Mouse (Mus musculus) brown adipose tissue, adult 24 weeks (tissue): ENCODE results near the gene Atp13a2. TPM values are rescaled to one million over a fixed set of nuclear protein-coding genes. Genes with fewer than 3 reads are reported as not detected.

ENCODE experiments used
- H3K27ac ChIP-seq: fragments of 200-500 bp; replicated peaks from 2 replicates; pipeline ENCODE4 v1.5.1; 2012; ENCODE audit warnings: low read depth, mild to moderate bottlenecking, low read length
- H3K4me1 ChIP-seq: fragments of 200-500 bp; 2 replicates; pipeline ENCODE4 v1.6.1; 2012; ENCODE audit warnings: low read length, mixed read lengths; ENCODE audit not compliant: control insufficient read depth, insufficient read depth, insufficient read length
- H3K4me3 ChIP-seq: fragments of 200-500 bp; 2 replicates; pipeline ENCODE4 v1.5.1; 2012; ENCODE audit warnings: low read depth, mild to moderate bottlenecking, low read length, moderate library complexity; ENCODE audit not compliant: insufficient read depth
- polyA plus RNA-seq: library from polyadenylated mRNA; stranded (reverse); fragments of >200 nt; gene quantifications from 2 replicates; pipeline ENCODE4 v1.2.4, GENCODE M21; 2012; ENCODE audit not compliant: missing spikeins, insufficient read depth, insufficient read length

The Atp13a2 gene
- polyA plus RNA-seq, 1 experiment = 6.7 TPM

DNA sequence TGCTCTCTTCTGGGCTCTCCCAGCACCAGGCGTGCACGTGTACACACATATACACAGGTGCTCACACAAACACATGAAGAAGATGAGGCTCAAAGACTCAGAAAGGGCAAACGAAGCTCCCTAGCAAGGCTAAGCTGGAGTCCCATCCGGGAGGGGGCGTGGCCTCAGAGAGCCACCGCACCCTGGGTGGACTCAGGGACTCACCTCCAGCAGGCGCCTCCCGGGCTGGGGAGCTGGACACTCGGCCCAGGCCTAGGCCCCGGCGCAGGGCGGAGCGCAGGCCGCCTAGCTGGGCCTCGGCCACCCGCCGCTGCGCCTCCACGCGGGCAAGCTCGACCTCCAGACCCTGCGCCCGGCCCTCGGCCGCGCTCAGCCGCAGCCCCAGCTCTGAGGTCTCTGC lies 38.3 kb downstream of the Atp13a2 start:
- no peak overlapping the region for H3K27ac ChIP-seq
- no peak overlapping the region for H3K4me3 ChIP-seq
- H3K4me1 ChIP-seq = no peaks in the 10 kb centered on the region

DNA sequence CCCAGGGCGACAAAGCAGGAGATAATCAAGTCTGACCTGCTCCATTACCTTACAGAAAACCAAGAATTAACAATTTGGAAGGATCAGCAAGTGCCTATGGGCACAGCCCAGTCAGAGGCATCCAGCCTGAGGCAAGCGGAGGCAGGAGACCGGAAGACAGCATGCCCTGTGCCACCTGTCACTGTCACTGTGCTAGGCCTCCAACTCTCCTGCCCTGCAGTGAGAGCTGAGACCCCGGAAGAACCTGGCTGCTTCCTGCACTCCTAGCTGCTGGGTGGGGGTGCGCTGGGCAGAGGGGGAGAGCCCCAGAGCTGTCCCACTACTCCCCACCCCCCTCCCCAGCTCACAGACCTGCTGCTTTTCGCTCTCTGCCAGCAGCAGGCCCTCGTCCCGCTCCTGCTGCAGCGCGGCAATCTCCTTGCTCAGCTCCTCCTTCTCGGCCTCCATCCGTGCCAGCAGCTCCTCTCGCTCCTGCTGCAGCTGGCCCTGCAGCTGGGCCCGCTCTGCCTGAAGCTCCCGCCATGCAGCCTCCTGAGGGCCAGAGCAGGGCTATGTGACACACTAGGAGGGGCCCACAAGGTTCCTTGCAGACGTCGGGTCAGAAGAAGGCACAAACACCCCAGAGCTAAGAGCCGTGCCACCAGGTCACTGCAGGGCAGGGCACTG lies 44.0 kb downstream of the Atp13a2 start:
- no peak overlapping the region for H3K4me3 ChIP-seq
- peaks cover 2% of the 10 kb centered on the region; the same call in 1 of the 2 replicates for H3K4me1 ChIP-seq
- no peak overlapping the region for H3K27ac ChIP-seq

DNA sequence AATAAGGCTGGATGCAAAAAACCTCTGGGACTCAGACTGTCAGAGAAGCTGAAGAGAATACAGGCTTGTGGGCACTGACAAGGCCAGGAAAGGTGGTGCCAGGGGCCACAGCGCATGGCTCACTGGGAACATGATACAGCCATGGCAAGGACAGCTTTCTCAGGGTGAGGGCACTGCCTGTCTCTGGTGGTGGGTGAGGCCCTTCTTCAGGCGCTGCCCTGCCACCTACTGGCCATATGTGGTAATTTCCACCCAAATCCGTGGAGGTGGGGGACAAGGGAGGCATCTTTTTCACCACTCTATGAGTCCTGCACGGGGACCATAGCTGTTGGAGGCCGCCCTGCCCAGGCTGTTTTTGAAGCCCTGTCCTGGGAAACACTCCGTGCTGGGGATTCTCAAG lies 45.1 kb downstream of the Atp13a2 start:
- Histone ChIP-seq H3K27ac (no peak overlapping the region), H3K4me3 (no peak overlapping the region), H3K4me1 (peaks cover 2% of the 10 kb centered on the region; the same call in 1 of the 2 replicates)

DNA sequence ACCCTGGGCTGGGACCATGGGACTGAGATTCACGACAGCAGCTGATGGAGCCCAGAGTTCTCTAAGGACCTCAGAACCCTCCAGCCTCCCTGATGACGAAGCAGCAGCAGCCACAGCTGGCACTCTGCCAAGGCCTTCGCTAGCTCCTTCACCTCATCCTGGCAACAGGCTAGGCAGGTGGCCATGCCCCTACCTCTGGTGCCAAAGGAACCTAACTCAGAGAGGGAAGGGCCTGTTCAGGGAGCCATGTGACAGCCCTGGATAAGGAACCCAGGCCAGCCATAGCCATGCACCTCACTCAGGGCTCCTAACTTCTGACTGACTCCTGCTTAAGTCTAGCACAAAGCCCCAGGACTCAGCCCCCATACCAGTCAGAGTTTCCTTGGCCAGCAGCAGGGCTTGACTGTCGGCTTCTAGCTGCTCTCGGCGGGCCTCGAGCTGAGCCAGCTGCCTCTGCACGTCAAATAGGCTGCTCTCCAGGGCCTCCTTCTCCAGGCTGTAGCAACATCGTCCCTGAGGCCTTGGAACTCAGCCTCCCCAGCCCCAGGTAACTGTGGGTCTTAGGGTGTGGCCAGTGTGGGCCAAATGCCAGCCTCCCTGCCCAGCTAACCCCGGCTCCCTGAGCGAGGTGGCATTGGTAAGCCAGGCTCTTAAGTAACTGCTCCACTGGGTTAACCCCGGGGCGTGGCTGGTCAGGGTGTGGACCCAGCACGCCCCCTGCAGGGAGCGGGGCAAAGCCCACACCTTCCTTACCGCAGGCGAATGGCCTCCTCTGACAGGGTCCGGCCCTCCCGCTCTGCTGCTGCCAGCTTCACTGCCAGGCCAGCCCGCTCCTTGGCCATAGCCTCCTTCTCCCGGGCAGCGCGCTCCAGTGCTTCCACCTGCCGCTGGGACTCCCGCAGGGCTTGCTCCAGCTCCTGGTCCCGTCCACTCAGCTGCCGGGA lies 47.2 kb downstream of the Atp13a2 start:
- Histone ChIP-seq H3K27ac (no peak overlapping the region), H3K4me1 (peaks cover 2% of the 10 kb centered on the region; the same call in 1 of the 2 replicates), H3K4me3 (no peak overlapping the region)

DNA sequence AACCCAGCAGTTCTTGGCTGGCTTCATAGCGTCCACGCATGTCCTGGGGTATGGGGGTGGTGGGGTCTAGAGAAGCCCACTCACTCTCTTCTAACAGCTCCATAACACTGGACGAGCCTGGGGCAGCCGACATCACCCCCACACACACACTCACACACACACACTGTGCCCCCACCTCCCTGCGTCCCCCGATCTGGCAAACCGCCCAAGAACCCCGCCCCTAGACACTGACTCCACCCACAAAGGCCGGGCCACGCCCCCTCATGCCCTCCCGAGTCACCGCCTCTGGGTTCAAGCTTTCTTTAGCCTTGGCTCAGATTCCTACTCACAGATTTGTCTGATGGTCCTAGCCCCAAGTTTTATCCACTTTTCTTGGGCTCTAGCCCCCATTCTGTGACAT lies 54.4 kb downstream of the Atp13a2 start:
- Histone ChIP-seq H3K4me3 (no peak overlapping the region), H3K27ac (no peak overlapping the region)

DNA sequence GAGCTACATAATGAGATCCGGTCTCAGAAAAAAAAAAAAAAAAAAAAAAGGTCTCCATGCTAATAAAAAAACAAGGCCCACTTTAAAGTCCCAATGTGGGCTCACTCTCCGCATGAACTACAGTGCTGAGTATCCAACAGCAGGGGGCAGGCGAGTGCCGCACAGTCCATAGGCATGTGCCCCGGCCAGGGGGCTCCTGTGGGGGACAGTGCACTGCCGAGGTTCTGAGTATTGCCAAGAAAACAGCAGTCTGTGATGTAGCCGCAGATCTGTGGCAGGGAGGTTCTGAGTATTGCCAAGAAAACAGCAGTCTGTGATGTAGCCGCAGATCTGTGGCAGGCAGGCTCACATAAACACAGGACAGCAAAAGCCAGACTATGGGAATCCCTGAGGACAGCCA lies 58.1 kb downstream of the Atp13a2 start:
- Histone ChIP-seq H3K27ac (no peak overlapping the region), H3K4me1 (no peaks in the 10 kb centered on the region), H3K4me3 (no peak overlapping the region)

More for the DNA sequence above, 54.4 kb downstream of the Atp13a2 start:
- H3K4me1 ChIP-seq = no peaks in the 10 kb centered on the region

DNA sequence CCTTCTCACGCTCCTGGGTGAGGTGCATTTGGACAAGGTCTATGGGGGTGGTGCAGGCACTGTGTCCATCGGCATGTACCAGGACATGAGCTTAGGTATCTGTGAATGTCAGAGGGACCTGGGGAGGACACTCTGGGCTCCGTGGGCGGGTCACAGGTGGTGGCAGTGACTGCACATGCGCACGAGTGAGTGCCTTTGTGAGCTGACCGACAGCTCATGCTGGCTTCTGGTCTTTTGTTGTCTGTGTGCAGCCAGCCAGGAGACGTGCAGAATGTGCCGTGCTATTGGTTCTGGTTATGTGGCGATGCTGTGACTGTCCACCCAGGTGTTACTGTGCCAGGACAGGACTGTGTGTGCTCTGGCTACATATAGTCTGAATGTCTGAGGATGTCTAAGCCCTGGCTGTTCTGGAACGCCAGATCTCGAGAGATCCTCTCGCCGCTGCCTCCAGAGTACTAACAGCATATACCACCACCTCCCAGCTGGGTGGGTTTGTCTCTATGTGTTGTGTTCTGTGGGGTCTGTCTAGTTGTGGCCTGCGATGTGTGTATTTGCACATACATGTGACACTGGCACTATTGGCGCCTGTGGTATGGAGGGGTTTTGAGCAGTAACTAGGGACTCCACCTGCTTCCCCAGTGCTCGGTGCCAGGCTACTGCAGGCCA lies 62.3 kb downstream of the Atp13a2 start:
- Histone ChIP-seq H3K4me1 (no peaks in the 10 kb centered on the region), H3K4me3 (no peak overlapping the region), H3K27ac (no peak overlapping the region)

DNA sequence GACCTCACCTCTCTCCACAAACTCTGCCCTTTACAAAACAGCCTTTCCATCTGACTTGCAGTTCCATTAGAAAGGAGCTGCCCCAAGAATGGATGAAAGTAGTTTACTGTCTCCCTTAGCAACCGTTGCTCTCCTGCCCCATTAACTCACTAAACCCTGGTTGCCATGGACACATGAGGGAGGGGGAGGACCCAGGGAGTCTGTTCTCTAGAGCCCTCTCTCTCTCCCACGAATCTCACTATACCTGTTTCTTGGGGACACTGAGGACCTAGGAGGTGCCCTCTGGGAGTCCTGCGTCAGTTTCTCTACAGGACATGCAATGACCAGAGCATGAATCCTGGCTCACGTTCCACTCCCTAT lies 62.8 kb downstream of the Atp13a2 start:
- Histone ChIP-seq H3K27ac (no peak overlapping the region), H3K4me1 (no peaks in the 10 kb centered on the region)

DNA sequence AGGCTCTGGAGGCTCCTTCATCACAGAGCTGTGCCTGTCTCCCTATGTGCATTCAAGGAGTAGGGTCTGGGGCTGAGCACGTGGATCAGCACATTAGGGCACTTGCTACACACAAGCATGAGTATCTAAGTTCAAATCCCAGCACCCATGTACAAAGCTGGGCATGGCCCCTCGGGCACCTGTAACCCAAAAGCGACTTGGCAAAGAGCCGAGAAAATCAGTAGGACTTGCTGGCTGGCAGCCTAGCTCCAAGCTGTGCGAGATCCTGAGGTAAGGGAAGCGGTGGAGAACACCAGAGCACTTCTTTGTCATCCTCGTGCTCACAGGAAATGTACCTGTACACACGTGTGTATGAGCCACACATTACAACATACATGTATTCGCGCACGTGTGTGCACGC lies 65.8 kb downstream of the Atp13a2 start:
- no peaks in the 10 kb centered on the region for H3K4me1 ChIP-seq
- no peak overlapping the region for H3K27ac ChIP-seq
- no peak overlapping the region for H3K4me3 ChIP-seq

More for the DNA sequence above, 62.8 kb downstream of the Atp13a2 start:
- no peak overlapping the region for H3K4me3 ChIP-seq

DNA sequence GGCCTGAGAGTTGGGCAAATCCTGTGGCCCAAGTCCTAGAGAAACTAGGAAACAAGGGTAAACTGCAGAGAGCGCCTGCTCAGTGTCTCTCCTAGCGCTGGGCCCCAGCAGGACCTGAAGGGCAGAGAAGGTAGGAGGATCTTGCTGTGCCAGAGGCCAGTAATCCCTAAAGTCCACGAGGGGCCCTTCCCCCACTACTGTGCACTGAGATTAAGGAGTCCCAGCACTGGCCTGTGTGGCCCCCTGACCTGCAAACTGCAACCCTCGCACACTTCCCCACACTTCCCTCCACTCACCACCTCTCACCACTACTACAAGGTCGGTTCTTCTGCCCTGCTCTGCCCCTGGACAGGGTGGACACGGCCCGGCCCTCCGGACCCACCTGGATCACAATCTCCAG lies 66.5 kb downstream of the Atp13a2 start:
- Histone ChIP-seq H3K27ac (no peak overlapping the region), H3K4me3 (no peak overlapping the region), H3K4me1 (no peaks in the 10 kb centered on the region)

DNA sequence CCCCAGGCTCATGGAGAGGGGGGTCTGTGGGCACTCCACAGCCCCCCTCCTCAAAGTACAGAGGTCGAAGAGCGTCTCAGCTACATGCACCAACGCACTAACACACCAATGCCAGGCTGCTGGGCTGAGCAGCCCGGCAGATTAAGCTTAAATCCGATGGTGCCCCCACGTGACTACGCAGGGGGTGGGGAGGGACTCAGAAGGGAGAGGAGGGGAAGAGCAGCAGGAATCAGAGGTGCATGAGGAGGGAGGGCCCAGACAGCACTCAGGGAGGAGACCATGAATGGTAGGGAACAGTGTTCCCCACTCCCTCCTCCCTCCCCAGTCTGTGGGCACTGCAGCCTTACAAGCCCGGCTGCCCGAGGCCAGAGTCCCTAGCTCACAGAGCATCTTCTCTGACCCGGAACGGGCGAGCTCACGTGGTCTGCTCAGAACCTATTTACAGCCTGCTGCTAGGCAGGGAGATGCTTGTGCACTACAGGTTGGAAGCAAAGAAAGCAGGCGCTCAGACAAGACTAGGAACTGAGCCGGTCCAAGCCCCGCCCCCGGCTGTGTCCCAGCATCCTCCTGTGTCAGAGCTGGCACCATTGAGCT lies 67.0 kb downstream of the Atp13a2 start:
- no peaks in the 10 kb centered on the region for H3K4me1 ChIP-seq
- H3K27ac ChIP-seq = no peak overlapping the region
- H3K4me3 ChIP-seq = no peak overlapping the region

Other genes starting within 250 kb of the Atp13a2 start
- gene Padi6, start 244.2 kb upstream of the Atp13a2 start, polyA plus RNA-seq = not detected in 2 replicates
- gene Padi4, start 212.6 kb upstream of the Atp13a2 start, polyA plus RNA-seq = 0.99 TPM in 1 of 2 replicates, not detected in the other
- gene Padi3, start 176.2 kb upstream of the Atp13a2 start, polyA plus RNA-seq = not detected in 2 replicates
- not detected in 2 replicates for gene Padi1, start 141.1 kb upstream of the Atp13a2 start, polyA plus RNA-seq
- gene Padi2, start 80.5 kb upstream of the Atp13a2 start, polyA plus RNA-seq = 1.6 and 2.5 TPM in 2 replicates
- gene Sdhb, start 25.7 kb upstream of the Atp13a2 start, polyA plus RNA-seq = 2,044 and 2,390 TPM in 2 replicates
- gene Mfap2, start 23.5 kb downstream of the Atp13a2 start, polyA plus RNA-seq = 1.4 and 3.0 TPM in 2 replicates
- gene Crocc, start 73.7 kb downstream of the Atp13a2 start, polyA plus RNA-seq = 1.4 and 3.2 TPM in 2 replicates
- 24.2 and 29.4 TPM in 2 replicates for gene Necap2, start 91.5 kb downstream of the Atp13a2 start, polyA plus RNA-seq
- gene Spata21, start 101.5 kb downstream of the Atp13a2 start, polyA plus RNA-seq = not detected in 2 replicates
- 52.2 and 85.4 TPM in 2 replicates for gene Szrd1, start 152.9 kb downstream of the Atp13a2 start, polyA plus RNA-seq
- gene Fbxo42, start 161.0 kb downstream of the Atp13a2 start, polyA plus RNA-seq = 4.4 and 5.3 TPM in 2 replicates
- gene Rsg1, start 227.1 kb downstream of the Atp13a2 start, polyA plus RNA-seq = not detected in 2 replicates